Mouse (Mus musculus) left cerebral cortex, postnatal 25 days (tissue): ENCODE results near the gene Pygb. TPM values are rescaled to one million over a fixed set of nuclear protein-coding genes. Genes with fewer than 3 reads are reported as not detected.

ENCODE experiments used
- DNase-seq, 2 experiments: peaks; one replicate each; pipeline ENCODE4 v3.0.0; 2022; ENCODE audit warnings: low spot score in 2 of 2, mixed read lengths in 1 of 2
- intact Hi-C: fragments of 180-260 bp; cut with DNase I; formaldehyde crosslinking; loops from one replicate; pipeline ENCODE4 v1.15.1; 2025
- total RNA-seq, 2 experiments: library from RNA; stranded (reverse); gene quantifications; 2 replicates each; pipeline ENCODE4 v1.2.3; 2021

Gene Pygb
- total RNA-seq, 2 experiments from 2014 or later, result 112 to 116 TPM

DNA sequence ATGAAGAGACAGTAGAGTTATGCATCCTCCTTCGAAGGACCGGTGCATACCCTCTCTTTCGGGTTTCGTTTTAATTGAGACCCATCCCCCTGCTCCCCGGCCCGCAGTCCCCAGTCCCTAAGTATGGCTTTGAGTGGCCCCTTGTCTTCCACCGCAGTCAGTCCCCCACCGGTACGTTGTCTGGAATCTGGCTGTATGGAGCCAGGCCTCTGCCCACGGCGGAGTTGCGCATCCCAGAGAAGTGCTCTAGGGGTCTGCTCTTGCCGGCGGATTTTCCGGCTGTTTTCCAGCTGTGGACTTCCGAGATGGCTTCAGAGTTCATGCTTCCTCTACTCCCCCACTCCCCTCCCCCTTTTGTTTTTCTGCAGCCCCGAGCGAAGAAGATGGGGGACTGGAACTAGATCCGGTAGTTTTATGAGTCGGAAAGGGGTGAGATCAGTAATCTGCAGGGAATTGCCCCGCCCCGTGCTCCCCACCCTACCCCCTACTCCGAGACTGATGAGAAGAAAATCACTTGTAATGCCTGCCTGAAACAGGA lies 768 bp downstream of the Pygb start:
- intact Hi-C loops, result loop anchor here (2.0 to 5.0 kb wide), 2 partner anchors 39 to 180 kb away; partner anchors contain the start of genes Apmap and Entpd6
- peak in 1 of 2 experiments; percentile 8 for DNase-seq

DNA sequence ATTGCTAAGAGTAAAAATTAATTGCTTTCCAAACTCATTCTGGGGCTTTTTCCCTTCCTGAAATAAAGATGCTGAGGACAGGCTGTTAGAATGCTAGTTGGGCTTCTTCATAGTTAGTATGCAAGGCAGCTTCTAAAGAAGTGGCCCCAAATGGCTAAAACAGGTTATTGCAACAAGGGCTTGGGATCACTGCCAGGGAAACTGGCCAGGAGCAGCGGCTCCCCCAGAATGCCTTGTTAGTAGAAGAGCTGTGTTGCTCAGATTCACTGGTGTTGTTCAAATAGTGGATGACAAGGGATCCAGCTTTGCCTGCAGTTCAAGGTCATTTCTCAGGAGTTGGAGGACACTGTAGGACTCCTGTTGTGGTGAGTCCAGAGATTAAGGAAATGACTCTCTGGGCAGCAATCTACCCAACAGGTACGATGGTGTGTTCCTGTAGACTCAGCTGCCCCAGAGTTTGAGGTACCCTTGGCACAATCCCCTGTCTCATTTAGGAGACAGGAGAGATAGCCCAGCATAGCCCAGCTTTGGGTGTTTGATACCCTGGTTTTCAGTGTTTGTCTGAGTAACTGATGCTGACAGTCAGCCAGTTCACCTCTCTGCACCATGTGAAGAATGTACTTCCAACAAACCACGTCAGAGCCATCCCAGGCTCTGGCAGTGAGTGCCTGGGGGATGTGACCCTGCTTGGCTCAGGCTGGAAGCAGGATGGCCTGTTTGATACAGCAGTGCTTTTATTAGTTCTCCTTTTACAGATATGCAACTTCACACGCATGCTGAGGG lies 2.4 kb downstream of the Pygb start:
- DNase-seq, result peak; percentile 69 to 81
- intact Hi-C loops, result loop anchor here (5.0 kb wide), 1 partner anchor 182 kb away; the partner anchor contains the start of gene Apmap

DNA sequence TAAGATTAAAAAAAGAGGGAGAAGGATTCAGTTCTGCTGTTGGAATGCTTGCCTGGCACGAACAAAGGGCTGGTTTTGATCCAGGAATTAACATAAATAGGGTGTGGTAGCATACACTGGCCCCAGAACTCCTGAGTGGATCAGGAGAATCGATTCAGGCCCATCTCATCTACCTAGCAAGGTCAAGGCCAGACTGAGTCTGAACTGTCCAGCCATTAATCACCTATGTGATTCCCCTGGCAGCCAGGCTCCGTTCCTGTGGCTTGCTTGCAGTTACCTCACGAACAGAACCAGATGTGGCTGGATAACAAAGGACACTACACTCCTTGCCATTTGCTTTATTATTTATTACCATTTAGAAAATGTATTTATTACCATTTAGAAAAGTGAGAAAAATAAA lies 6.8 kb downstream of the Pygb start:
- intact Hi-C loops, result no loop called here
- DNase-seq, result no peak

DNA sequence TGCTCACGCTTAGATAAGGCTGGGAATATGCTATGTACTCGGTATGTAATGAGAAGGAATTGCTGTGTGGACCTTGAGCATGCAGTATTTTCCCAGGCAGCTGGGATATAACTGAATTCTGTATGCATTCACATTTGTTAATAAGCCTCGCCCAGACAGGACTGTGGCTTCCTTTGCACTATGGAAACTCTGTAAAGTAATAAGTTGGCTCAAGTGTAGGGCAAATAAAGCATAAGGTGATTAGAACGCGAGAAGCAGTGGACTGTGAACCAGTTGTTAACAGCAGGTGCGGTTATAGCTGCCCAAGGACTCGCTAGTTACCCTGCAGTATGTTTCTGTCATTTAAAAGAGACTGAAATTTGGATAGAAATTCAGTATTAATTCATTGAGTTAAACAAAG lies 11.5 kb downstream of the Pygb start:
- intact Hi-C loops, result no loop called here
- no peak for DNase-seq

DNA sequence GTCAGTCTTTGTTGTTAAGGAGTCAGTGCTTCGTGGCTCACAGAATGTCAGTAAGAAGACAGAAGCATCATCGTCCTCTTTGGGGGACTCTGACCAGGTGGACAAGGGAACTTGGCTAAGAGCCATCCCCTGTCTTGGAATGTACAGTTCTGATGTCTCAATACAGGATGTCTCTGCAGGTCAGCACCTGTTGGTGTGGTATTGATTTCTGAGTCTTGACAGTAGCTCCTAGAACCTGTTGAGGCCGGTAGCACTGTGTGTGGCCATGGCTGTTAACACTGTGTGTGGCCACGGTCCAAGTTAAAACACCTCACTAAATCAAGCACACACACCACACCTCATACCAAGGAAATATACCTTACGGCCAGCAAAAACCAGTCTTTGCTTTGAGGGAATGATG lies 14.1 kb downstream of the Pygb start:
- no peak for DNase-seq
- intact Hi-C loops, result loop anchor here (10.0 kb wide), 1 partner anchor 204 kb away; no protein-coding TSS in a partner anchor

DNA sequence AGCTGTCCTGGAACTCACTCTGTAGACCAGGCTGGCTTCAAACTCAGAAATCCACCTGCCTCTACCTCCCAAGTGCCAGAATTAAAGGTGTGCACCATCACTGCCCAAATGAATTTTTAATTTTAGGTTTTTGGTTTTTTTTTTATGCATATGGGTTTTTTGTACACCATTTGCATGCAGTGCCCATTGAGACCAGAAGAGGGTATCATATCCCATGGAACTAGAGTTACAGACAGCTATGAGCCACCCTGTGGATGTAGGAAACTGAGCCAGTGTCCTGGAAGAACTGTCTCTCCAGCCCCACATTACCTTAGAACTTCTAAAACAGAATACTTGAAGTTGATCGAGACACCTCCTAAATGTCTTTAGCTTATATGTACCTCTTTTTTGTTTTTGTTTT lies 16.5 kb downstream of the Pygb start:
- intact Hi-C loops, result loop anchor here (10.0 kb wide), 1 partner anchor 202 kb away; no protein-coding TSS in a partner anchor
- peak in 1 of 2 experiments; percentile 35 for DNase-seq

DNA sequence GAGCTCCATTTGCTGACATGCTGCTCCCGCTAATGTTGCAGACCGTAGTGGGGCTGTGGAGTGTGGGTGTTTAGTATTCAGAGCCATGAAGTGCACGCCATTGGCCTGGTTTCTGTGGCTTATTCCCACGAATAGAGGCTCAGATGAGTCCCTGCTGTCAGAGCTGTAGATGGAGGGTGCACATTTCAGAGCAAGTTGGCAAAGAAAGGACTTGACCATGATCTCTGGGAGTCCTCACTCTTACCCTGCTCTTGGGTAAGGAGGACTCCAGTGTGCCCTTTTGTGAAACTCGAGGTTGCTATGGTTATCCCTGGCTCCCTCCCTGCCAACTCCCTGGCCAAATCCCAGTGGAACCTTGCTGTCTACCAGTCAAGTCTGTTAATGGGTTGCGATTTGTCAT lies 21.8 kb downstream of the Pygb start:
- peak in 1 of 2 experiments; percentile 31 for DNase-seq
- intact Hi-C loops, result loop anchor here (10.0 kb wide), 1 partner anchor 196 kb away; no protein-coding TSS in a partner anchor

DNA sequence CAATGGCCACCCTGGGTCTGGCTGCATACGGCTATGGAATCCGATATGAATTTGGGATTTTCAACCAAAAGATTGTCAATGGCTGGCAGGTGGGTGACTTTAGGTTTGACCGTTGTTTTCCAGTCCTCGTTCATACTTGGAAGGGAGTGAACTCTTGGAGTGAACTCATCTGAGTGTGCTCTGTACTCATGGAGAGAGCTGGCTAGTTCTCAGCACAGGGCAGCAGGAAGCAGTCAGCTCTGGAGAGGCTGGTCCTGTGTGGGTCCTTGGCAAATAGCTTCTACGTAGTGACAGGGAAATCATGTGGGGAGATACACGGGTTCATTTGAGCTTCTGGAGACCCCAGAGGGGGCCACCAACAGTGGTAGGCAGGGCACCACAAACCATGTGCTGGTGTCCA lies 22.3 kb downstream of the Pygb start:
- DNase-seq, result no peak
- intact Hi-C loops, result loop anchor here (10.0 kb wide), 1 partner anchor 196 kb away; no protein-coding TSS in a partner anchor

DNA sequence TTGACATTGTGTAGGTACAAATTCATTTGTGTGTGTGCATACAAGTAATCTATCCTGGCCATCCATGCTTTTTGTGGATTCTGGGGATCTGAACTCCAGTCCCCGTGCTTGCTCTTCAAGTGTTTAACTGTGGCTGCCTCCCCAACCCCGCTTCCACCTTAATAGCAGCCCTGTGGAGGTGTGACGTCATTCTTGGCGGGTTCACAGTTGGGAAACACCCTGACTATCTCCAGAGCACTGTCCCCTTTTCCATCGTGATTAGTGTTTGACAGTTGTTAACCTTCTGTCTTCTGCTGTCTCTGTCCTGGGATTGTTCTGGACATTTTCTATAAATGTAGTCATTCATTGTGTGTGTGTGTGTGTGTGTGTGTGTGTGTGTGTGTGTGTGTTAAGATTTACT lies 24.1 kb downstream of the Pygb start:
- intact Hi-C loops, result no loop called here
- no peak for DNase-seq

DNA sequence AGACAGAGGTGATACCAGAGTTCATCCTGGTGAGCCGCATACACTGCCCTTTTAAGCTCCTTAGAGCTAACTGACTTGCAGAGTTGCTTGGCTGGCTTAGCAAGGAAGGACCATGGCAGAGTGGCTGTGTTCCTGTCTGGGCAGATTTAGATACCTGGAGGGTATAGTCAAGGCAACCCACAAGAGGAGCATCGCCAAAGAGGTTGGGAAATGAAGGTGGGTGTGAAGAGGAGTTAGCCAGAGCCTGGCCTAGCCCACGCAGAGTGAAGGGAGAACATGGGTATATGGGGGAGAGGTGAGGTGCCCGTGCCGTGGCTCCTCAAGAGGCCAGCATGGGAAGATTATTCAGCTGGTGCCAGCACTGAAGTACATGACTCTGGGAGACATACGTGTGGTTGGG lies 26.3 kb downstream of the Pygb start:
- intact Hi-C loops, result no loop called here
- DNase-seq, result no peak

DNA sequence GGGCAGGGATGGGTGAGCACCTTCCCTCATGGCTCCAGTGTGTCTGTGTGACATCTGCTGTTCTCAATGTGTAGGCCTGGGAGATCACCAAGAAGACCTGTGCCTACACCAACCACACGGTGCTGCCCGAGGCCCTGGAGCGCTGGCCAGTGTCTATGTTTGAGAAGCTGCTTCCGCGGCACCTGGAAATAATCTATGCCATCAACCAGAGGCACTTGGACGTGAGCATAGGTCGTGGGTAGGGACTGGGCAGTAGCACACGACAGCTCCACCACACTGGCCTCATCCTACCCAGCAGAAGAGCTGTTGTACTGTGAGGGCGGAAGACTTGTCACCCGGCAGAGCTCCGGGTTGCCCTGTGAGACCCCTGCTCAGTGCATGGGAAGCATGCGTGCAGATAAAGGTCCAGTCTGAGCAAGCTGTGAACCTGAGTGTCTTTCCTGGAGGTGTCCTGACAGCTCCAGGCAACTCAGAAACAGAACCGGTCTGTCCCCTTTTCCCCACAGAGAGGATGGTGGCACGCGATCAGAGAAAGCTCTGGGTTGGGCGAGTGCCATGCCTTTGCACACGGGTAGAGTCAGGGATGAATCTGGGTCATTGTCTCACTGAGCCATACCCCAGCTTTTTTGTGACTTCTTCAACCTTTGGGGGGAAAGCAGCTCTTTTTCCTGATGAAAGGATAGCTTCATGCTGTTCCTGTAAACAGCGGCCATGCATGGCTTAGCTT lies 30.3 kb downstream of the Pygb start:
- DNase-seq, result peak in 1 of 2 experiments; percentile 45
- intact Hi-C loops, result no loop called here

DNA sequence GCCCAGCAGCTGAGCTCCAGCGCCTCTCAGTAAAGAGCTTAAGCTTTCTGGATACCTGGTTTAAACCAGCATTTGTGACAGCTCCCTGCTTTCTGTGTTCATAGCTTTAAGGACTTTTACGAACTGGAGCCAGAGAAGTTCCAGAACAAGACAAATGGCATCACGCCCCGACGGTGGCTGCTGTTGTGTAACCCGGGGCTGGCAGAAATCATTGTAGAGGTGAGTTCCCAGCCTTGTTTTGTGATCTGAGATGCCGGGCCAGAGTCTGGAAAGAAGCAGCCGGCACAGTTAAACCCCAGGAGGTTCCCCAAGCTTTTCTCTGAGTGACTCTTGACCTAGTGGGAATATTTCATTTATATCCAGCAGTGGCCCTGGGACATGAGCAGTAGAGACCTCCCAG lies 32.2 kb downstream of the Pygb start:
- DNase-seq, result no peak
- intact Hi-C loops, result no loop called here

DNA sequence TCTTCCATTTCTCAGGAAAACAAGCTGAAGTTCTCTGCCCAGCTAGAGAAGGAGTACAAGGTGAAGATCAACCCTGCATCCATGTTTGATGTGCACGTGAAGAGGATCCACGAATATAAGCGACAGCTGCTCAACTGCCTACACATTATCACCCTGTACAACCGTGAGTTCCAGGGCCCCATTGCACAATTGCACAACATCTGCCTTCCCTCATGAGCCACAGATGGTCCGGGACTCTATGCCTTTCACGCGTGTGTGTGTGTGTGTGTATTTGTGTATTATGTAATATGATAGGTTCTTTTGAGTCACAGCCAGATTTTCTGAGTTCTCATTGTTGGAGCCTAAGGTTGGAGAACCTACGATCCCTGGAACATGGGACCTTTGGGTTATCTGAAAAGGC lies 34.2 kb downstream of the Pygb start:
- intact Hi-C loops, result no loop called here
- no peak for DNase-seq

DNA sequence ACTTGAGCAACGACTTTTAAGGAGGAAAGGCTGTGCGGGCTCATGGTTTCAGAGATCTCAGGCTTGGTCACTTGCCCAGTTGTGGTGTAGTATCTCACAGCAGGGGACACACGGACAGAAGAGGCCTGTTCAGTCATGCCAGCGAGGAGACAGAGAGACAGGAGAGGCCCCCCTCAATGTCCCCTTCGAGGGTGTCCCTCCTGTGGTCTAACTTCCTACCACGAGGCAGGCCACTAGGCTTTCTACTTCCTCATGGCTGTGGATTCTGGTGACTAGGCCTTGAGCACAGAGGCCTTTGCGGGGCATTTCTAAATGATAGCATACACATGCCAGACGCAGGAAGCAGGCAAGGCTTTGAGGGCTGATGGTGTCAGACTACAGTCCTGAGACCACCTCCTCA lies 36.5 kb downstream of the Pygb start:
- DNase-seq, result no peak
- intact Hi-C loops, result no loop called here

DNA sequence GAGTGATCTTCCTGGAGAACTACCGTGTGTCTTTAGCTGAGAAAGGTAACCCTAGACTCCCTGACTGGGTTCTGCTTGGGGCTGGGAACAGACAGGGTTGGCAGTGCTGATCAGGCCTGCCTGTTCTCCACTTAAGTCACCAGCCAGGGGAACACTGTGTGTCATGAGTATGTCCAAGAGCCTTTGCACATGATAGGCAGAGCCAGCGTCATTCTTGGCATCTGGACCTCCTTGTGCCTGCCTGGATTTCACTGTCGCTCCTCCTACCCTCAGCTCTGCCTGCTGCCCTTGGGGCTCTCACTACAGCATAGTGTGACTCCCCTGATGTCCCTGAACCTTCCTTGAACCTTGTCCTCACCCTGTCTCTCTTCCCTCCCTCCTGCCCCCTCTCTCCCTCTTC lies 39.9 kb downstream of the Pygb start:
- intact Hi-C loops, result no loop called here
- DNase-seq, result no peak

DNA sequence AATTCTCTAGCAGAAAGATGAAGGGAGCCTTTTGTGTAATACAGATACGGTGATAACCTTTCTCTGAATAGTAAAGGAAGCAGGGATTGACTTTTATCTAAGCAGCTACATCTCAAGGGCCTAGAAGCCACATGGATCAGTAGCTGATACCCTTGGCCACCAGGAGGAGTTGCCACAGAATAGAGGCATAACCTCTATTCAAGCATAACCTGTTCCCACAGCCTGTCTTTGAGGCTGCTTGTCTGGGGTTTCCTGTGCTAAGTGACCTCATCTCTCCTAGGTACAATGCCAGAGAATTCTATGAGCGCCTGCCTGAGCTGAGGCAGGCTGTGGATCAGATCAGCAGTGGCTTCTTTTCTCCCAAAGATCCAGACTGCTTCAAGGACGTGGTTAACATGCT lies 41.6 kb downstream of the Pygb start:
- DNase-seq, result no peak

DNA sequence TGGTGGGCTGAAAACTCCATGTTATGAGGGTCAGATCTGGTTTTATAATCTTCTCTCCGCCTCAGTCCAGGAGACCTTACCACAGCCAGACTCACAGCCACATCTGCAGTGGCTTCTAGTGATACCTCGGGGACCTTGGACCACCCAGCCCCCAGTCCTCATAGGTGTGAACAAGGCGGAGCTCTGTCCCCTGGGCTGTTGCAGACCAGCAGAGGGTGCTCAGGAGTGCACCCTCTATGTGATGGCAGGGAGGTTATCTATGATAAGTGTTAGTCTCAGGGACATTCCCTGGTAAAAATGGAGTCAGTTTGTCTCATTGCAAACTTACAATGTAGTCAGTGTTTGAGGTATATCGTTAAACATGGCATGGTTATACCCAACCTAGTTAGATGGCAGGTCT lies 42.1 kb downstream of the Pygb start:
- DNase-seq, result no peak
- intact Hi-C loops, result no loop called here

More for the DNA sequence above, 41.6 kb downstream of the Pygb start:
- intact Hi-C loops, result no loop called here

DNA sequence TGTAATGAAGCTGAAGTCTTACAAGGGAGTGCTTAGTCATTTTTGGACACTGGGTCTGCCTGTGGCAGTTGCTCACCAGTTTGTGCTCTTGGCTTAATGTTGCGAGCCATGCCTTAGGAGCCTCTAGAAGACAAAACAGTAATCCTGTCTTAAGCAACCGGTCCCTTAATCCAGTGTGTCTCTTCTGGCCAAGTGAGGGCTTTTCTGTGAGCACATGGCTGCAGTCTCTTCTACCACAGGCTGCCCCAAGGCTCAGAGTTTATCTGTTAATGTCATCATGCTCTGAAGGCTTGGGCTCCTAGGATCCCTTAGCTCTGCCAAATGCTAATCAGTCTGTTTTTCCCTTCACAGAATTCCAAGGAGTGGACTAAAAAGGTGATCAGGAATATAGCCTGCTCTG lies 43.5 kb downstream of the Pygb start:
- intact Hi-C loops, result no loop called here
- DNase-seq, result no peak

DNA sequence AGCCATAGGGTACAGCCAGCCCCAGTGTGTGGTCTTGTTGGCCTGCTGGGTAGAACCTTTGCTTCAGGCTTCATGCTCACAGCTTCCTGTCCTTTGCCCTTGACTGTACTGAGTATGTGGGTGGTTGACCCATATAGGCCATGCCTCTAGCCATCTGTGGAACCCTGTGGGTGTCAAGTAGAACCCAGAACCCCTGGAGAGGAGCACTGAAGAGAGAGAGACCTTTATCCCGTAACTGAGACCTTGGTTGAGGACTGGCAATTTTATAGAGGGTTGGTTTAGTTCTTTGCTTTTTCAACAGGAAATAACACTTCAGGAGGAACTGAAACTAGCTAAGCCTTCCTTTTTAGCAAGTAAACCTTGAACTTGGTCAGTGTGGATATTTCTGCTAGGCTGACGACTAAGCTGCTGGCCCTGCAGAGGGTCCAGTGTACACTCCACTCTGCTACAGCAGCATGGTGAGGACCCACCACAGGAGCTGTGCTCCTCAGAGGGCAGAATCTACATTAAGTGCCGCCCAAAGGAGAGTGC lies 44.4 kb downstream of the Pygb start:
- DNase-seq, result no peak
- intact Hi-C loops, result no loop called here

DNA sequence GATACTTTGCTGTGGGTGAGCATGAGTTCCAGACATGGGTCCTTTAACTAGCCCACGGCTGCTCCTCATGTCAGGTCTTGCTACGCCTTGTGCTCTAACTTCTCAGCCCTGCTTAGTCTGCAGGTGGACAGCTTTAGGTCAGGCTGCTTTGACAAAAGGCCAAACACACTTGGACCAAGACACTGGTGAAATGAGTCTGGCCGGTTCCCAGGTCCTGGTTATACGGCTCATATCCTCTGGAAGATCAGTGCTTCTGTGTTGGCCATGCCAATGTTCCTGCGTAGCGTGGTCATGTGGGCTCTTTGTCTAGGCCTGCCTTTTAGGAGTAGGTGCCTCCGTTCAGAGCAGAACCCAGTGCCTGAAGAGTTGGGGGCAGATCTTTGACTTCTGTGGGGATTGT lies 45.5 kb downstream of the Pygb start:
- no peak for DNase-seq
- intact Hi-C loops, result no loop called here
